Mouse (Mus musculus): Measurements from ENCODE around the gene Tet2. TPM values are rescaled to one million over a fixed set of nuclear protein-coding genes. Genes with fewer than 3 reads are reported as not detected.

The Tet2 gene
- polyA plus RNA-seq, 2 experiments, result 2.4 to 2.5 TPM

DNA sequence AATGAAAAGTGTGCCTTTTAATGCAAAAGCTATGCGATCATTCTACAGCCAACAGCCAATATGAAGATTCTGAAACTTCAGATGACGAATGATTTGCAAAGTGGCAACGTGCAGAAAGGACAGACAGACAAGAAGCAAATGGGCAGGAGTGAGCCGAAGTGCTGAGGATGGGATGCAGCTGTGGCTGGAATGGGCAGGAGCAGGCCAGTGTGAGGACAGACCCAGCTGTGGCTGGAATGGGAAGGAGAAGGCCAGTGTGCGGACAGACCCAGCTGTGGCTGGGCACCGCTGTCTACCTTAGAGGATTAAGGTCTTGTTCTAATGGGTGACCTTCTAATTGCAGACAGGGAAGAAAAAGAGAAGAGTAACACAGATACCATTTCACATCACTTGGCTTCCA, 9.3 kb downstream of the Tet2 start:
- no peak for TF ChIP-seq EP300 (IDR thresholded peaks at IDR 0.05; ENCODE audit: low read depth)
- no peak for TF ChIP-seq CTCF (IDR thresholded peaks at IDR 0.05; ENCODE audit: low read depth)
- Histone ChIP-seq H3K4me1 (replicated peaks; ENCODE audit: control insufficient read depth in 2 of 2, insufficient read depth in 2 of 2, low read length in 1 of 2) (no peaks in the 10 kb centered on the region; a peak in 1 of 4 replicates), H3K27me3 (ENCODE audit: control insufficient read depth, insufficient read depth, low read length) (no peaks in the 10 kb centered on the region), H3K4me2 (ENCODE audit: low read depth) (no peak overlapping the region), H3K27ac (no peak overlapping the region), H3K4me3 (ENCODE audit: insufficient read depth in 1 of 2, low read depth in 2 of 2, low read length in 2 of 2) (no peak overlapping the region), H3K36me3 (replicated peaks; ENCODE audit: control insufficient read depth, insufficient read depth, low read depth) (no peaks in the 10 kb centered on the region), H3K9ac (replicated peaks) (no peak overlapping the region), H3K9me3 (ENCODE audit: control insufficient read depth, low read length) (no peaks in the 10 kb centered on the region)
- no peak for ATAC-seq (ENCODE audit: insufficient read depth)
- DNase-seq (ENCODE audit: low read depth in 3 of 3, low spot score in 3 of 3), result no peak
- WGBS (ENCODE audit: insufficient replicate concordance), result 77% methylated on average over 6 of the region's 6 CpGs

DNA sequence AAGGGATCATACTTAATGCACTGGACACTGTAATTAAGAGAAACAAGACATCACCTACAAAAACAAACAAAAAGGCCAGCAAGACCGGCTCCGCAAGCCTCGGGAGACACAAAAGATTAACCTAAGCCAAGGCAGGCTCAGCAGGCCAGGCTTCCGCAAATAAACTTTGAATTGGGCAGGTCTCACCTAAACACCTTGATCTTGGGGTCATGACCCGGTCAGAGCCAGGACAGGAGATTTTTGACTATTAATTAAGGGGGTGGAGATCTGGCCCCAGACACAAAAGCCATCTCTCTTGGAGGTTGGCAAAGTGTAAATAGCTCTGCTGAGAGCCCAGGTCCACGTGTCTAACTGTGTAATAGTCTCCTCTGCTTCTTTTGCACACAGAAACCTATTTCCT, 10.9 kb downstream of the Tet2 start:
- Histone ChIP-seq H3K27ac (no peak overlapping the region), H3K4me3 (ENCODE audit: insufficient read depth in 1 of 2, low read depth in 2 of 2, low read length in 2 of 2) (no peak overlapping the region), H3K9me3 (ENCODE audit: control insufficient read depth, low read length) (no peaks in the 10 kb centered on the region), H3K36me3 (replicated peaks; ENCODE audit: control insufficient read depth, insufficient read depth, low read depth) (no peaks in the 10 kb centered on the region), H3K4me1 (replicated peaks; ENCODE audit: control insufficient read depth in 2 of 2, insufficient read depth in 2 of 2, low read length in 1 of 2) (no peaks in the 10 kb centered on the region; a peak in 1 of 4 replicates), H3K27me3 (ENCODE audit: control insufficient read depth, insufficient read depth, low read length) (no peaks in the 10 kb centered on the region), H3K9ac (replicated peaks) (no peak overlapping the region), H3K4me2 (ENCODE audit: low read depth) (no peak overlapping the region)
- TF ChIP-seq CTCF (IDR thresholded peaks at IDR 0.05; ENCODE audit: low read depth), result no peak
- TF ChIP-seq EP300 (IDR thresholded peaks at IDR 0.05; ENCODE audit: low read depth), result no peak
- 59% methylated on average over 6 of the region's 6 CpGs for WGBS (ENCODE audit: insufficient replicate concordance)
- DNase-seq (ENCODE audit: low read depth in 3 of 3, low spot score in 3 of 3) (no peak), ATAC-seq (ENCODE audit: insufficient read depth) (no peak)

- H3K9me3 ChIP-seq (ENCODE audit: control insufficient read depth, low read length), result no peaks in the 10 kb centered on the region
- TF ChIP-seq CTCF (IDR thresholded peaks at IDR 0.05; ENCODE audit: low read depth), result no peak
- no peak overlapping the region for H3K9ac ChIP-seq (replicated peaks)
- no peak overlapping the region for H3K4me3 ChIP-seq (ENCODE audit: insufficient read depth in 1 of 2, low read depth in 2 of 2, low read length in 2 of 2)
- H3K27me3 ChIP-seq (ENCODE audit: control insufficient read depth, insufficient read depth, low read length), result no peaks in the 10 kb centered on the region
- H3K36me3 ChIP-seq (replicated peaks; ENCODE audit: control insufficient read depth, insufficient read depth, low read depth), result no peaks in the 10 kb centered on the region
- DNase-seq (ENCODE audit: low read depth in 3 of 3, low spot score in 3 of 3) (no peak), ATAC-seq (ENCODE audit: insufficient read depth) (no peak)
- no peak overlapping the region for H3K4me2 ChIP-seq (ENCODE audit: low read depth)
- H3K27ac ChIP-seq, result no peak overlapping the region
- 59% methylated on average over 11 of the region's 11 CpGs for WGBS (ENCODE audit: insufficient replicate concordance)
- H3K4me1 ChIP-seq (replicated peaks; ENCODE audit: control insufficient read depth in 2 of 2, insufficient read depth in 2 of 2, low read length in 1 of 2), result no peaks in the 10 kb centered on the region; a peak in 1 of 4 replicates
Observed at GRCm38 (mm10) chr3:133533272-133533995, 11.5 kb downstream of the Tet2 start.

DNA sequence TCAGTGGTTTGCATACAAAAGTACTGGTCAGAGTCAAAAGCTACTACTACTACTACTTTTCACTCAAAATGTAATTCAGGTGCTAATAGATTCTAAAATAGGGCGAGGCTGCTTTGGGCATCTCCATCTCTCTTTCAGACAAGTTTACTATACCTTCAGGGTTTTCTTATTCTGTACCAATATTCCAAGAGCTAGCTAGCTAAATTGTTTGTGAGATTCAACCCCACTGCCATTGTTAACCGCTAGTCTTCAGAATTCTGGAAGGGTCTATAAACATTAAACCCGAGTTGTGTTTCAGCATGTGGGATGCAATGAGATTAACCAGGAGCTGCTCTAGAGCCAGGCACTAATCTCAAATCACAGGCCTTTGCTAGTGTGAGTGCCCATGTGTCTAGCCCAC, 12.1 kb downstream of the Tet2 start:
- H3K9ac ChIP-seq (replicated peaks), result no peak overlapping the region
- DNase-seq (ENCODE audit: low read depth in 3 of 3, low spot score in 3 of 3) (no peak), ATAC-seq (ENCODE audit: insufficient read depth) (no peak)
- no peaks in the 10 kb centered on the region for H3K27me3 ChIP-seq (ENCODE audit: control insufficient read depth, insufficient read depth, low read length)
- H3K27ac ChIP-seq, result no peak overlapping the region
- H3K36me3 ChIP-seq (replicated peaks; ENCODE audit: control insufficient read depth, insufficient read depth, low read depth), result no peaks in the 10 kb centered on the region
- 61% methylated on average over 3 of the region's 3 CpGs for WGBS (ENCODE audit: insufficient replicate concordance)
- H3K4me2 ChIP-seq (ENCODE audit: low read depth), result no peak overlapping the region
- no peaks in the 10 kb centered on the region; a peak in 1 of 4 replicates for H3K4me1 ChIP-seq (replicated peaks; ENCODE audit: control insufficient read depth in 2 of 2, insufficient read depth in 2 of 2, low read length in 1 of 2)
- TF ChIP-seq CTCF (IDR thresholded peaks at IDR 0.05; ENCODE audit: low read depth) (no peak), EP300 (IDR thresholded peaks at IDR 0.05; ENCODE audit: low read depth) (no peak)
- H3K4me3 ChIP-seq (ENCODE audit: insufficient read depth in 1 of 2, low read depth in 2 of 2, low read length in 2 of 2), result no peak overlapping the region
- no peaks in the 10 kb centered on the region for H3K9me3 ChIP-seq (ENCODE audit: control insufficient read depth, low read length)

DNA sequence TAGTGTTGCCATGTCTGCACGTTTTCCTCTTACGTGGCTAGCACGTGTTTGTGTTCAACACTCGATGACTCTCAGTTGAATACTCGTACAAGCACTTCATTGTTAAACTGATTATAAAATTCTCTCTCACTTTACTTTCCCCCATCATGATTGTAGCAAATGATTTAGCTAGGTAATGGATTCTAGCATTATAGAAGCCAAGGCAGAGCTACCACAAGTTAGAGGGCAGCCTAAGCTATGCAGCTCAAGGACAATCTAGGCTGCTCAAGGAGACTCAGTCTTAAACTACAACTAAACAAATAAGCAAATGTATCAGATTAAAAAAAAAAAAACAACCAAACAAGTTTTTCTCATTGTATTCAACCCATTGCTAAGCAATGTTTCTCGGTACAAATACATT, 12.7 kb downstream of the Tet2 start:
- Histone ChIP-seq H3K9ac (replicated peaks) (no peak overlapping the region), H3K9me3 (ENCODE audit: control insufficient read depth, low read length) (no peaks in the 10 kb centered on the region), H3K27ac (no peak overlapping the region), H3K4me2 (ENCODE audit: low read depth) (no peak overlapping the region), H3K36me3 (replicated peaks; ENCODE audit: control insufficient read depth, insufficient read depth, low read depth) (no peaks in the 10 kb centered on the region), H3K27me3 (ENCODE audit: control insufficient read depth, insufficient read depth, low read length) (no peaks in the 10 kb centered on the region), H3K4me3 (ENCODE audit: insufficient read depth in 1 of 2, low read depth in 2 of 2, low read length in 2 of 2) (no peak overlapping the region), H3K4me1 (replicated peaks; ENCODE audit: control insufficient read depth in 2 of 2, insufficient read depth in 2 of 2, low read length in 1 of 2) (no peaks in the 10 kb centered on the region; a peak in 1 of 4 replicates)
- DNase-seq (ENCODE audit: low read depth in 3 of 3, low spot score in 3 of 3), result no peak
- WGBS (ENCODE audit: insufficient replicate concordance), result 75% methylated on average over 6 of the region's 6 CpGs
- ATAC-seq (ENCODE audit: insufficient read depth), result no peak
- TF ChIP-seq CTCF (IDR thresholded peaks at IDR 0.05; ENCODE audit: low read depth) (no peak), EP300 (IDR thresholded peaks at IDR 0.05; ENCODE audit: low read depth) (no peak)

All from liver, embryonic 14.5 days (tissue).